Mouse (Mus musculus): Measurements from ENCODE around the gene Cops8.

Gene Cops8

DNA sequence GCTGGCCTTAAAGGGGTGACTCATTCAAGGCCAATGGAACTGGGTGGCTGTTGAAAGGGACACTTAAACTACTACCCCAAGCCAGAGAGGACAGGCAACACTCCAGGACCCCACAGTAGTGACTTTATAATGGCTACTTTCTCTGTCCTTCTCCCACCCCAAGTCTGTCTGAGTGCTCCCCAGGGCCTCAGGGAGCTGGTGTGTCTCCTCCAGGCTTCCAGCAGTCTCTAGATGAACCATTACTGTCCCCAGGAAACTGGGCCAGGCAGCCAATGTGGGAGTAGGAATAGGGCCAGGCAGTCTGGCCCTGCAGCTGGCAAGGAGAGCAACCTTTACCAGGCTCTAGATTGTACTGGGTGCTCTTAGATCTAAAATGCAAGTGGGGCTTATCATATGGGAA is 49.0 kb downstream of the Cops8 start:
- no peak for DNase-seq

DNA sequence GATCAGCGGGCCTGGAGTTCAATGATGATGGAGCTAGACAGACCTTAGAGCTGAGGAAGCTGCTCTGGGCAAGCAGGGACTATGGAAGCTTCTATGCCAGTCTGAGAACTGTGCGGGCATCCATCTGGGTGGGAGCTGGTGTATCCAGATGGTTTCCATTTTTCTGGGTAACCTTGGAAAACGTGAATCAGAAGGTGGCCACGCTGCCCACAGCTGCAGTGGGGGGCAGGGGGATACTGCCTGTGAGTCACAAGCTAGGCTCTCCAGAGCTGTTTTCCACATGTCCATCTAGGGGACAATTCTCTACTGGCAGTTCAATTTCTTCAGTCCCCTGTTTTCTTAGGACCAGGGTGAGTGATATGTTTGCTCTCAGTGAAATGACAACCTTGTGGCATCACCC is 49.8 kb downstream of the Cops8 start:
- no peak for DNase-seq

DNA sequence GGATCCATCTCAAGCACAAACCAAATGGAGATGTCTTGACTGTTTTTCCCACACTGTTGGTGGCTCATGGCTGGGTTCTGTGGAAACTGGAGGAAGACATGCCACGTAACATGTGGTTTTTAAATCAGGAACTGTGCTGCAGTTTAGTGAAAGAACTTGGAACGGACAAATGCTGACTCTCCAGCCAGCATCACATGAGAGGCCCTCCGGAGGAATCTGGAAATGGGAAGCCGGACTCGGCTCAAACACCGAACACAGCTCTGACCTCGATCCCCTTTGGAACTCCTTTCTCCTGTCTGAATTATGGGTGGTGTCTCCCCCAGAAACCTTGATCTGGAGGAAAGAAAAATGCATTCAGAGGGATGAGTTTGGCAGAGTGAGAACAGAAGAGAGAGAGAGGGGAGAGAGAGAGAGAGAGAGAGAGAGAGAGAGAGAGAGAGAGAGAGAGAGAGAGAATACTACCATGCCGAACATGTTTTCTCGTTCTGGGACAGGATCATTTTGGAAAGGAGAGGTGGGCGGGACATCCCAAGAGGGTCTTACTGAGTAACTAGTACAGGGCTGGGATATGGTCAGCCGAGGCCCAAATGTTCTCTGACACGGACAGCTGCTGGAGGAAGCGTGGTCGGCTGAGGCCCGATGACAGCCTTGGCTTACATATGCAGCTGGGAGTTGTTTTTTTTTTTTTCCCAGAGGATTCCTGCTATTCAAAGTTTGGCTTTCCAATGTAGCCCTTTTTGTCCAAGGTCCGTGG is 53.9 kb downstream of the Cops8 start:
- DNase-seq = peak in 1 of 2 experiments; percentile 12

DNA sequence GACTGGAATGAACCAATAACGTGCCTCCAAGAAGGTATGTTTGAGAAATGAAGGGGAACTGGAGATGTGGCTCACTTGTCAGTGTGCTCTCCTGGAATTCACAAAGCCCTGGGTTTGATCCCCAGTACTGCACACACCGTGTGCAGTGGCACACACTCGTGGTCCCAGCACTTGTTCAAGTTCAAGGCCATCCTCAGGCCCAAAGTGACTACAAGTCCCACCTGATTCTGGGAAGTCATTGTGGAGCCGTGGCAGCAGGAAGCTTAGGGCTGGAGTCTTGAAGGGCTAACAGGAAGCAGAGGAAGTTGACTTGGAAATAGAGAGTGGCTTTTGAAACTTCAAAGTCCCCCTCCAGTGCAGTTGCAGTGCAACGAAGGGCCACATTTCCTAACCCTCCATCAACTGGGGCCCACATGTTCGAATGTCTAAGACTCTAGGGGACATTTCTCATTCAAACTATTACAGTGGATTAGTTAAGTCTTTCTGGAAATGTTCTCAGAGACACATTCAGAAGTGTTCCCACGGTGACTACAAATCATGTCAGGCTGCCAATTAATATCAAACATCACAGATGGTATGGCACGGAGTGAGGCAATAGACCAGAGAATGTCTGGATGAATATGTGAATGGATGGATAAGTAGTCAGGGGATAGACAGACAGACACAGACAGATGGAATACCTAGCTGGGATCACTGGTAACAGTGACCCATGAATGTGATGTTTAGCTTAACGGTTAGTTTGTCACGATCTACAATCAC is 54.7 kb downstream of the Cops8 start:
- DNase-seq = no peak

DNA sequence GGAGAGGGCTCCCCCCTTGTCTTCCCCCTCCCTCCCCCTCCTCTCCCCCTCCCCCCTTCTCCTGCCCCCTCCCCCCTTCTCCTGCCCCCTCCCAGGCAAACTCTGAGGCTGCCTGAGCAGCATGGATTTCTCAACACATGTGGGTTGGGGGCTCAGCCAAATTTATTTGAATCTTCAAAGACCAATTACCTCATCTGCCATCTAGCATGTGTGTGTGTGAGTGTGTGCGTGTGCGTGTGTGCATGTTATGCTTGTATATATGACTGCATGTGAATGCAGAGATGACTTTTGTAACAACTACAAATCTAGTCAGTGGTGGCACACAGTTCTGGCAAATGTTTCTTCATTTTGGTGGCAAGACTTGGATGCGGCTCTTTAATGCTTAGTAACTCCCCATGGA is 55.8 kb downstream of the Cops8 start:
- no peak for DNase-seq

DNA sequence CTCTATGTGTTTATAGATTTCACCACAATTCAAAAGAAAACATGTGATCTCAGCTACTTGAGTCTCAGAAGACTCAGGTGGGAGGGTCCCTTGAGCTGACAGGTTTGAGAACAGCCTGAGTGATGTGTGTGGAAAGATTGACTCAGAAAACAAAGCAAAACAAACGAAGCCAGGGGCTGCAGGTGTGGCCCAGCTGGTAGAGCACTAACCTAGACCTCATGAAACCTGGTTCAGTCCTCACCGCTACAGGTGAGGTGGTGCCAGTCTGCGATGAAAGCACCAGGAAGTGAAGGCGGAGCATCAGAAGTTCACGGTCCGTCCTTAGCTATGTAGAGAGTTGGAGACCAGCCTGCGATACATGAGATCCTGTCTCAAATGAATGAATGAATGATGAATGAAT is 57.4 kb downstream of the Cops8 start:
- no peak for DNase-seq

DNA sequence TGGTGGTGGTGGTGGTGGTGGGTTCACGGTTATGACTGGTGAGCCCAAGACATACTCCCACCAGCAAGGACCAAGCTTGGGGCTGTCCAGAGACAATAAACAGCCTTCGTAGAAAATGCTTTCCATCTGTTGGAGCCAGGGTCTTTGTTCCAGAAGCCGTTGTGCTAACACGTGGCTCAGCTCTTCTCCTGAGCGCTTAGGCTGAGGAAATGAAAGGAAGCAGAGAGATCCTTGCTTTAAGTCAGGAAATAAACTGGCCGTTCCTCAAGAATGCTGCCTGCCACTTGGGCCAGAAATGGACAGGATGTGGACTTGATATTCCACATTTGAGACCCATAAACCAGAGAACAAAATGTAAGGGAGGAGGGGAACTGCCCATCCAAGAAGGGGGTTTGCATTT is 59.7 kb downstream of the Cops8 start:
- DNase-seq = peak; percentile 11 to 43
